Mouse (Mus musculus) lung, adult 2 months (tissue): ENCODE measurements around the gene Cbln3. TPM values are rescaled to one million over a fixed set of nuclear protein-coding genes. Genes with fewer than 3 reads are reported as not detected.
A peak's percentile ranks its signal among the peaks of the same experiment; 100 is the strongest.

ENCODE experiments used
- DNase-seq: peaks from one replicate; pipeline ENCODE4 v3.0.0; 2022
- H3K4me1 ChIP-seq: fragments of 200-500 bp; 2 replicates; pipeline ENCODE4 v1.6.1; 2011; ENCODE audit warnings: low read length; ENCODE audit not compliant: control insufficient read depth, insufficient read depth
- H3K4me3 ChIP-seq: fragments of 200-500 bp; replicated peaks from 2 replicates; pipeline ENCODE3; 2011; ENCODE audit warnings: low read depth, mild to moderate bottlenecking, control low read depth, low read length; ENCODE audit errors: extremely low read depth
- CTCF ChIP-seq: fragments of 200-500 bp; IDR thresholded peaks from 2 replicates; pipeline ENCODE4 v1.5.1; 2011; ENCODE audit warnings: mild to moderate bottlenecking, low read length, control low read depth; ENCODE audit not compliant: insufficient read depth
- POLR2A ChIP-seq: fragments of 200-500 bp; IDR thresholded peaks from 2 replicates; pipeline ENCODE4 v1.6.1; 2011; ENCODE audit warnings: low read depth, mild to moderate bottlenecking, control low read depth, low read length, borderline replicate concordance; ENCODE audit errors: extremely low read depth
- WGBS: fragments of 180-500 bp; shearing (Covaris S2); methylation state at CpG from one replicate; pipeline ENCODE4 v1.1.7; 2018; 5-methylcytosine and 5-hydroxymethylcytosine counted together
- polyA plus RNA-seq: library from polyadenylated mRNA; depleted of rRNA; stranded (reverse); fragments of >200 nt; gene quantifications from 2 replicates; pipeline ENCODE4 v1.2.3, GENCODE M21; 2012

The Cbln3 gene
- polyA plus RNA-seq, 1 experiment = 0.15 TPM

GRCm38 (mm10) chr14:55872039-55872438 is 12.2 kb downstream of the Cbln3 start:
- no peak overlapping the region for H3K4me3 ChIP-seq
- 87% methylated on average over 12 of the region's 12 CpGs for whole genome bisulfite sequencing
- no peak for TF ChIP-seq POLR2A
- TF ChIP-seq CTCF = no peak
- no peak for DNase-seq
- 0 out of 2 replicates have a peak, but pooled peaks cover 3% of the 10 kb centered on the region for H3K4me1 ChIP-seq

DNA sequence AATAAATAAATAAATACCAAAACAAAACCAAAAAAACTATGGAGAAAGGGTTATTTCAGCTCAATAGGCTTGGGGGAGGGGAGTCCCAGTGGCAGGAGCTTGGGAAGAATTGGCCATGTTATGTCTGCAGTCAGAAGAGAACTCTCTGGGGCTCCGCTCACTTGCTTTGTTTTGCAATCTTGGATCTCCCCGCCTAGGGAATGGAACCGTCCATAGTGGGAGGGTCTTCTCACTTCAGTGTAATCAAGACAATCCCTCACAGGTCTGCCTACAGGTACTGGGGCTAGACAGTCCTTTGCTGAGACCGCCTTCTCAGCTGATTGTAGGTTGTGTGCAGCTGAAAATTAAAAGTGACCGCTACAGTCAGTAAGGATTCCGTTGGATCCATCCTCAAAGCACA is 14.7 kb downstream of the Cbln3 start:
- no peak for DNase-seq
- TF ChIP-seq POLR2A = no peak
- TF ChIP-seq CTCF = no peak
- WGBS = 93% methylated on average over 6 of the region's 6 CpGs
- 0 out of 2 replicates have a peak, but pooled peaks cover 3% of the 10 kb centered on the region for H3K4me1 ChIP-seq
- no peak overlapping the region for H3K4me3 ChIP-seq

- no peaks in the 10 kb centered on the region for H3K4me1 ChIP-seq
- no peak for DNase-seq
- TF ChIP-seq POLR2A = no peak
- no peak for TF ChIP-seq CTCF
- WGBS = 85% methylated on average over 14 of the region's 14 CpGs
- H3K4me3 ChIP-seq = no peak overlapping the region
Observed at GRCm38 (mm10) chr14:55868230-55869026, 15.8 kb downstream of the Cbln3 start.

GRCm38 (mm10) chr14:55866962-55867361 is 17.2 kb downstream of the Cbln3 start:
- DNase-seq = peak; percentile 58
- 35% methylated on average over 4 of the region's 4 CpGs for WGBS
- no peak overlapping the region for H3K4me3 ChIP-seq
- no peaks in the 10 kb centered on the region for H3K4me1 ChIP-seq
- TF ChIP-seq CTCF (peak; percentile 51; the same call in 1 of the 2 replicates), POLR2A (no peak)

DNA sequence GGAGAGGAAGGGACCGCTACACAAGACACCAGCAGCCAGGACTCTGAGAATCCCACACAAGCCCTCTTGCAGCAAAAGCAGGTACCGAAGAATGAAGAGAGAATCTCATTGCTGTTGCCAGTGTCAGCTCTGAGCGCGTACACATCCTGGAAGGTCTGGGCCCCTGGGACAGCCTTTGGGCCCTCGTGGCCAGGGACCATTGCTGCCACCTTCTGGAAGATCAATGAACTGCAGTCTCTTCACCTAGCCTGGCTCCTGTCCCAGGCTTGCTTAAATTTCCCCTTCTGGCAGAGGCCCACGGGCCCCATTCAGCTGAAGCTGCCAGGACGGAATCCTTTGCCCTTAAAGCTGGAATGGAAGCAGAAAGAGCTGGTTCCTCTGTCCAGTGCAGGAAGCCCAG is 20.4 kb downstream of the Cbln3 start:
- 22% methylated on average over 7 of the region's 7 CpGs for WGBS
- DNase-seq = peak; percentile 74
- no peaks in the 10 kb centered on the region for H3K4me1 ChIP-seq
- TF ChIP-seq CTCF = peak; percentile 95
- TF ChIP-seq POLR2A = no peak
- H3K4me3 ChIP-seq = no peak overlapping the region

- Histone ChIP-seq H3K4me3 (no peak overlapping the region), H3K4me1 (no peaks in the 10 kb centered on the region)
- WGBS = 92% methylated on average over 10 of the region's 10 CpGs
- no peak for DNase-seq
- no peak for TF ChIP-seq POLR2A
- TF ChIP-seq CTCF = no peak
Observed at GRCm38 (mm10) chr14:55862970-55863369, 21.2 kb downstream of the Cbln3 start.

DNA sequence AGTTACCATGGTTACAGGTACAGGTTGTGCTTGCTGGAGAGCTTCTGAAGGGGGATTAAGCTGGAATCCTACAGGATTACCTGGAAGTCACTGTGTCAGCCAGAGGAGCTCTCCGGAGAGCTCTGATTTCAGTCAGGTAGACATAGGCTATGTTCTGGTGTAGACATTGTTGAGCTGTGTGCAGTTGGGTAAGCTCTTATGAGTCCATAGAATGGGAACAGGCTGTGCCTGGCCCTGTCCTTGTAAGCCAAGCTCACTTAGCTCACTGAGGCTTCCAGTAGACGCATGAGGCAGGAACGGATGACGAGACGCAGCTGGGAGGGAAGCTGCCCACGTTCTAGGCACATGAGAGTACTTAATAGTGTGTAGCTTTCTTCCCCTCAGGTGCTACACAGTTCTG is 22.0 kb downstream of the Cbln3 start:
- no peak for DNase-seq

DNA sequence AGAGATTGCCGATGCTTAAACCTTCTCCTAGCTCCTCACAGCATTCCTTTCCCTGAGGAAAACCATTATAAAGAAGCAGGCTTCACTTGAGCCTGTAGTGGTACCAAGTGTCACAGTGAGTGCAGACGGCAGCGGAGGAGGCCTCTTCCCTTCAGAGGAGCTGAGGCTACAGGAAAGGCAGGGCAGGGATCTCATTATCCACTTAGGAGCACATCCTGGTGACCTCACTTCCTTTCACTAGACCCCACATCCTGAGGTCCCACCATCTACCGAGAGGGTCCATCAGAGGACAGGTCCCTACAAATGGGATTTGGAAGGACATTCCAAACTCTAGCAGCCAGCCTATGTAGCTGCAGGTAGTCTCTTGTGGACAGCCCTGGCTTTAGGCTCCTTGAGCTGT is 26.6 kb downstream of the Cbln3 start:
- TF ChIP-seq POLR2A = peak; percentile 42; the same call in 1 of the 2 replicates
- no peak for TF ChIP-seq CTCF
- Histone ChIP-seq H3K4me1 (peaks cover 17% of the 10 kb centered on the region), H3K4me3 (peak overlapping the region; percentile 2)
- no peak for DNase-seq
- WGBS = 29% methylated on average over 4 of the region's 4 CpGs

More for the DNA sequence above, 22.0 kb downstream of the Cbln3 start:
- WGBS = 54% methylated on average over 6 of the region's 6 CpGs
- Histone ChIP-seq H3K4me1 (peaks cover 3% of the 10 kb centered on the region; the same call in 1 of the 2 replicates), H3K4me3 (no peak overlapping the region)
- no peak for TF ChIP-seq CTCF
- no peak for TF ChIP-seq POLR2A

- DNase-seq = no peak
- Histone ChIP-seq H3K4me1 (peaks cover 17% of the 10 kb centered on the region), H3K4me3 (peak overlapping the region; percentile 72)
- 10% methylated on average over 4 of the region's 4 CpGs for WGBS
- TF ChIP-seq CTCF = no peak
- TF ChIP-seq POLR2A = no peak
Observed at GRCm38 (mm10) chr14:55855101-55855561, 29.1 kb downstream of the Cbln3 start.
